9 mouse cellular contexts compared by ENCODE assay signal in the genomic region with DNA sequence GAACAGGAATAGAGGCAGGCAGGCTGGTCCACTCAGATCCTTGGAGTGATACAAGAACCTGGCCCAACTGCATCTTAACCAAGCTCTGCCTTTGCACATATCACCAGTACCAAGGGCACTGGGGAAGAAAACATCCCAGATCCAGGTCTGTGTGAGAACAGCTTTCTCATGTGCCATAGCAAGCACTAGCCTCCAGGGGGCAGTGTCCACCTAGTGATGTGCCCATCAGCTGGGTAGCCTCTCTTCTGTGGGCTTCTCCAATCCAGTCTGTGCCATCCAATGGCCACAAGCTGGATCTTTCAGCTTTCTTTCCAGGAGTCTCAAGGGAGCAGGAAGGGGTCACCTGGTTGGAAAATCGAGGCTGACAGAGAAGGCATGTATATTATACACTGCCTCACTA. TPM values are rescaled to one million over a fixed set of nuclear protein-coding genes. Genes with fewer than 3 reads are reported as not detected.
DNase-seq lines count a peak whose midpoint lies in the region; ATAC-seq and TF ChIP-seq lines count a peak whose summit lies in the region.
"Had no signal": no experiment of that assay in that cellular context is flagged by ENCODE, and none has a peak within 500 bp of the region (broad histone marks: within the 10 kb centered on the region; RNA-seq: fewer than 3 reads in every experiment).

No protein-coding gene starts in this region.

- WGBS in heart, postnatal 0 days = 0% methylated on average over 1 of the region's 1 CpGs
- WGBS in lung, embryonic 16.5 days = 0% methylated on average over 1 of the region's 1 CpGs

- no peaks in the 10 kb centered on the region for H3K4me1 ChIP-seq in cortical plate, adult 2 months (ENCODE audit: control insufficient read depth, insufficient read depth, low read length)
- H3K4me1 ChIP-seq in heart, postnatal 0 days (ENCODE audit: control insufficient read depth, insufficient read depth) = no peaks in the 10 kb centered on the region
- 0 out of 2 replicates have a peak, but pooled peaks cover 2% of the 10 kb centered on the region for H3K4me1 ChIP-seq in lung, embryonic 16.5 days (replicated peaks; ENCODE audit: control insufficient read depth, insufficient read depth, low read length)
- H3K4me1 ChIP-seq: heart, embryonic 13.5 days had no signal

- TF ChIP-seq EP300 in heart, postnatal 0 days (IDR thresholded peaks at IDR 0.05; ENCODE audit: low read depth) = no peak

- ATAC-seq in heart, postnatal 0 days (ENCODE audit: insufficient read depth, low read depth) = no peak
- ATAC-seq in lung, embryonic 16.5 days (ENCODE audit: low read depth) = peak; percentile 58; the same call in 1 of the 2 replicates

- H3K36me3 ChIP-seq in heart, postnatal 0 days (replicated peaks; ENCODE audit: control insufficient read depth, insufficient read depth, low read length) = no peaks in the 10 kb centered on the region
- H3K36me3 ChIP-seq in lung, embryonic 16.5 days (ENCODE audit: control insufficient read depth, insufficient read depth, low read length) = no peaks in the 10 kb centered on the region
- H3K36me3 ChIP-seq: heart, embryonic 13.5 days had no signal

- H3K9me3 ChIP-seq in heart, postnatal 0 days (replicated peaks; ENCODE audit: control insufficient read depth, low read length) = no peaks in the 10 kb centered on the region
- no peaks in the 10 kb centered on the region for H3K9me3 ChIP-seq in lung, embryonic 16.5 days (ENCODE audit: control insufficient read depth, low read length)
- H3K9me3 ChIP-seq: heart, embryonic 13.5 days had no signal

- H3K4me2 ChIP-seq in heart, postnatal 0 days (ENCODE audit: low read depth, low read length) = no peak overlapping the region
- no peak overlapping the region for H3K4me2 ChIP-seq in lung, embryonic 16.5 days (ENCODE audit: low read depth, low read length)
- H3K4me2 ChIP-seq: heart, embryonic 13.5 days had no signal

- no peak overlapping the region for H3K27ac ChIP-seq in cortical plate, adult 2 months (ENCODE audit: insufficient read depth, low read length)
- H3K27ac ChIP-seq in heart, postnatal 0 days (ENCODE audit: low read depth) = no peak overlapping the region
- H3K27ac ChIP-seq in lung, embryonic 16.5 days (ENCODE audit: low read length) = no peak overlapping the region
- H3K27ac ChIP-seq: heart, embryonic 13.5 days had no signal

- no peak for TF ChIP-seq POLR2A in cortical plate, adult 2 months (IDR thresholded peaks at IDR 0.05; ENCODE audit: extremely low read depth, insufficient read depth, low read length)

- 0 out of 2 replicates have a peak, but pooled peaks cover 3% of the 10 kb centered on the region for H3K27me3 ChIP-seq in heart, postnatal 0 days (ENCODE audit: control insufficient read depth, insufficient read depth, low read length)
- H3K27me3 ChIP-seq in lung, embryonic 16.5 days (ENCODE audit: control insufficient read depth, insufficient read depth, low read depth, low read length) = no peaks in the 10 kb centered on the region

- peak; percentile 47 to 56 for DNase-seq in CD8-positive naive resting alpha-beta T cell, adult 2 months (ENCODE audit: low read depth in 2 of 2, low spot score in 2 of 2)
- peak; percentile 72 for DNase-seq in adipocyte (ENCODE audit: low spot score)
- peak; percentile 46 for DNase-seq in heart, postnatal 0 days (ENCODE audit: low spot score)
- peak; percentile 66 for DNase-seq in layer of hippocampus, adult 11-12 months (ENCODE audit: low spot score)
- DNase-seq in ovary, postnatal 36 days (ENCODE audit: low spot score) = peak; percentile 70
- DNase-seq in urinary bladder, postnatal 36 days (ENCODE audit: low spot score in 2 of 2) = peak; percentile 57 to 70

- peak; percentile 96 for TF ChIP-seq CTCF in cortical plate, adult 2 months (IDR thresholded peaks at IDR 0.05; ENCODE audit: extremely low read depth, insufficient read depth, low read length)
- peak; percentile 87 for TF ChIP-seq CTCF in heart, postnatal 0 days (IDR thresholded peaks at IDR 0.05; ENCODE audit: low read depth)

- H3K9ac ChIP-seq in heart, postnatal 0 days (replicated peaks; ENCODE audit: low read depth, low read length) = no peak overlapping the region
- no peak overlapping the region for H3K9ac ChIP-seq in lung, embryonic 16.5 days (ENCODE audit: low read length)
- H3K9ac ChIP-seq: heart, embryonic 13.5 days had no signal

- no peak overlapping the region for H3K4me3 ChIP-seq in cortical plate, adult 2 months (ENCODE audit: insufficient read depth, low read length)
- H3K4me3 ChIP-seq in heart, postnatal 0 days (ENCODE audit: low read depth, low read length) = no peak overlapping the region
- no peak overlapping the region for H3K4me3 ChIP-seq in lung, embryonic 16.5 days (ENCODE audit: low read length)
- H3K4me3 ChIP-seq: heart, embryonic 13.5 days had no signal

RNA-seq across cellular contexts. Expression of a gene that starts 5.7 kb away (rescaled TPM):
- polyA plus RNA-seq in cortical plate, adult 2 months (2012; rRNA removed) = not detected in 2 replicates
- total RNA-seq in heart, postnatal 0 days (2014; rRNA removed; ENCODE audit: low replicate concordance) = not detected in 2 replicates
- polyA plus RNA-seq in heart, postnatal 0 days (2015; fragmentation: Nextera tagmentation; extraction: Ambion mirVana) = not detected in 2 replicates
- polyA plus RNA-seq in lung, embryonic 16.5 days (2015; fragmentation: Nextera tagmentation; extraction: Ambion mirVana) = not detected in 2 replicates
- polyA plus RNA-seq: heart, embryonic 13.5 days had no signal

RNA-seq across cellular contexts. Expression of a gene that starts 13.3 kb away (rescaled TPM):
- 0.96 and 1.1 TPM in 2 replicates for polyA plus RNA-seq in cortical plate, adult 2 months (2012; rRNA removed)
- total RNA-seq in heart, postnatal 0 days (2014; rRNA removed; ENCODE audit: low replicate concordance) = not detected in 2 replicates
- polyA plus RNA-seq in heart, postnatal 0 days (2015; fragmentation: Nextera tagmentation; extraction: Ambion mirVana) = not detected in 2 replicates
- polyA plus RNA-seq in lung, embryonic 16.5 days (2015; fragmentation: Nextera tagmentation; extraction: Ambion mirVana) = 0.45 and 1.9 TPM in 2 replicates
- polyA plus RNA-seq: heart, embryonic 13.5 days had no signal

RNA-seq across cellular contexts. Expression of a gene that starts 22.5 kb away (rescaled TPM):
- polyA plus RNA-seq in cortical plate, adult 2 months (2012; rRNA removed) = 39.0 and 42.6 TPM in 2 replicates
- total RNA-seq in heart, postnatal 0 days (2014; rRNA removed; ENCODE audit: low replicate concordance) = 23.5 and 56.9 TPM in 2 replicates
- 16.2 and 16.3 TPM in 2 replicates for polyA plus RNA-seq in heart, postnatal 0 days (2015; fragmentation: Nextera tagmentation; extraction: Ambion mirVana)
- 28.3 and 29.0 TPM in 2 replicates for polyA plus RNA-seq in lung, embryonic 16.5 days (2015; fragmentation: Nextera tagmentation; extraction: Ambion mirVana)

RNA-seq across cellular contexts. Expression of a gene that starts 23.5 kb away (rescaled TPM):
- 37.6 and 40.0 TPM in 2 replicates for polyA plus RNA-seq in cortical plate, adult 2 months (2012; rRNA removed)
- 26.9 and 42.6 TPM in 2 replicates for total RNA-seq in heart, postnatal 0 days (2014; rRNA removed; ENCODE audit: low replicate concordance)
- 16.7 and 20.2 TPM in 2 replicates for polyA plus RNA-seq in heart, postnatal 0 days (2015; fragmentation: Nextera tagmentation; extraction: Ambion mirVana)
- polyA plus RNA-seq in lung, embryonic 16.5 days (2015; fragmentation: Nextera tagmentation; extraction: Ambion mirVana) = 33.9 and 38.3 TPM in 2 replicates

RNA-seq across cellular contexts. Expression of a gene that starts 37.6 kb away (rescaled TPM):
- 74.2 and 77.1 TPM in 2 replicates for polyA plus RNA-seq in cortical plate, adult 2 months (2012; rRNA removed)
- 28.2 and 30.0 TPM in 2 replicates for total RNA-seq in heart, postnatal 0 days (2014; rRNA removed; ENCODE audit: low replicate concordance)
- 8.4 and 8.6 TPM in 2 replicates for polyA plus RNA-seq in heart, postnatal 0 days (2015; fragmentation: Nextera tagmentation; extraction: Ambion mirVana)
- polyA plus RNA-seq in lung, embryonic 16.5 days (2015; fragmentation: Nextera tagmentation; extraction: Ambion mirVana) = 11.7 and 13.3 TPM in 2 replicates
